In the genomic region with DNA sequence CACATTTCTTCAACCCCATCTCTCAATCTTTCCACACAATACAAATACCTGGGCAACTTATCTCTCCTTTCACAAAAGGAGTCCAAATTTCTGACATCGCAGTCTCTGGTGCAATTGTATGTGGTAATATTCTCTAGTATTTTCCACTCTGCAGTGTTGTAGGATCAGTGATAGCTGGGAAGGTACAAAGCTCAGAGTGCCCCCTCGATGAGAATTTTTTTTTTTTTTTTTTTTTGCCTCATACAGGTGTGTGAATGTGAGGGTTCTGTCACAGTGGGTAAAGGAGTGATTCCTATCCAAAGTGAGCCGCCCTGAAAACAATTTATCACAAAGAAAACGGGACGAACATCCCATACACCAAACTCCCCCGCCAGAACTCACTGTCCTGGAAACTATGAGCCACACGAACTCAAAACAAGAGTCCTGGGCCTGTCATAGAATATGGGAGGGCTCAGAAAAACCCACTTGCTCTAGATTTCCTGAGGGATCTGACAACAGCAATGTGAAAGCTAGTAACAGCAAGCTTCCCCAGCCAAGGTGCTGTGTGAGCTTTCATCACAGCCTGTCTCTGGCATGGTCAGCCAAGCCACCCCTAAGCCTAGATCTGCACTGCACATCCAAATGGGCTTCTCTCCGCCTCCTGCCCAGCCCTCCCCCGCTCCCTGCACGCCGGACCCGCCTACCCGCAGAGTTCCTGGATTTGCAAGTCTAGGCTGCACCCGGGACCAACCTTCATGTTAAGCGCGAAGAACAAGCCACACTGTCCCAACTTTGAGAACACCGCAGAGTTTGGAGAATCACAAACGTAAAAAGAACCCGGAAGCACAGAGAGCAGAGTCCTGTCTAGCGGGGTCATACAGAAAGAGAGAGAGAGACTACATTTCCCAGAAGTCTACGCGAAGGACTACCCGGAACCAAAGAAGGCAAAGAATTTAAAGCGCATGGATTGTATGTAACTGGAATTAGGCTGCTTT, we compare ENCODE assay signal across 8 mouse cellular contexts. TPM values are rescaled to one million over a fixed set of nuclear protein-coding genes. Genes with fewer than 3 reads are reported as not detected.
A peak's percentile ranks its signal among the peaks of the same experiment; 100 is the strongest.
DNase-seq lines count a peak whose midpoint lies in the region; ATAC-seq and TF ChIP-seq lines count a peak whose summit lies in the region.

A gene (minus strand): TSS at position 896 of the 974 bp plus-strand sequence.

- no peaks in the 10 kb centered on the region for H3K9me3 ChIP-seq in hindbrain, postnatal 0 days (ENCODE audit: low read length)

- peak within 1 kb of the TSS; percentile 64 for H3K4me2 ChIP-seq in hindbrain, postnatal 0 days (ENCODE audit: low read depth, low read length)

- H3K36me3 ChIP-seq in hindbrain, postnatal 0 days (ENCODE audit: insufficient read depth, low read length), result no peaks in the 10 kb centered on the region
- H3K36me3 ChIP-seq in macrophage (ENCODE audit: inconsistent target), result peaks cover 10% of the 10 kb centered on the region; the same call in 1 of the 2 replicates

- peak; percentile 82 for DNase-seq in adipocyte (ENCODE audit: low spot score)
- DNase-seq in gastrocnemius, adult 2 months, result peak; percentile 68
- DNase-seq in hindbrain, postnatal 0 days (ENCODE audit: low spot score), result peak; percentile 81
- peak; percentile 46 to 51 for DNase-seq in left cerebral cortex, adult 2 months (ENCODE audit: extremely low spot score in 1 of 2, low spot score in 2 of 2)
- peak; percentile 56 for DNase-seq in right cerebral cortex, adult 18-20 months
- peak; percentile 63 for DNase-seq in urinary bladder, postnatal 14 days (ENCODE audit: low spot score)

- TF ChIP-seq CTCF in cortical plate, adult 2 months (IDR thresholded peaks at IDR 0.05; ENCODE audit: extremely low read depth, insufficient read depth, low read length), result no peak
- TF ChIP-seq CTCF in gastrocnemius, adult 2 months (IDR thresholded peaks at IDR 0.05), result no peak
- no peak for TF ChIP-seq CTCF in hindbrain, postnatal 0 days (IDR thresholded peaks at IDR 0.05; ENCODE audit: low read depth)
- no peak for TF ChIP-seq CTCF in left cerebral cortex, adult 2 months (IDR thresholded peaks at IDR 0.05)

- intact Hi-C loops in gastrocnemius, adult 2 months (cut with DNase I), result loop anchor here (10.0 kb wide), 1 partner anchor 60 kb away; a partner anchor contains a TSS
- intact Hi-C loops in left cerebral cortex, adult 2 months (cut with DNase I), result loop anchor here (1.0 to 10.0 kb wide), 4 partner anchors 25 to 250 kb away; a partner anchor contains a TSS

- H3K9ac ChIP-seq in hindbrain, postnatal 0 days (replicated peaks; ENCODE audit: low read length), result peak within 1 kb of the TSS; percentile 56

- TF ChIP-seq POLR2A in cortical plate, adult 2 months (IDR thresholded peaks at IDR 0.05; ENCODE audit: extremely low read depth, insufficient read depth, low read length), result no peak

- peak within 1 kb of the TSS; percentile 73 for H3K4me3 ChIP-seq in cortical plate, adult 2 months (ENCODE audit: insufficient read depth, low read length)
- peak within 1 kb of the TSS; percentile 79 for H3K4me3 ChIP-seq in gastrocnemius, adult 2 months
- H3K4me3 ChIP-seq in hindbrain, postnatal 0 days (ENCODE audit: low read length), result peak within 1 kb of the TSS; percentile 75
- H3K4me3 ChIP-seq in left cerebral cortex, adult 2 months, result peak within 1 kb of the TSS; percentile 62
- H3K4me3 ChIP-seq in macrophage (ENCODE audit: inconsistent target), result peak within 1 kb of the TSS; percentile 74

- H3K4me1 ChIP-seq in cortical plate, adult 2 months (ENCODE audit: control insufficient read depth, insufficient read depth, low read length), result no peaks in the 10 kb centered on the region
- peaks cover 8% of the 10 kb centered on the region; the same call in 1 of the 2 replicates for H3K4me1 ChIP-seq in hindbrain, postnatal 0 days (ENCODE audit: insufficient read depth, low read length)

- no peak within 1 kb of the TSS; the same call in 1 of the 2 replicates for H3K27ac ChIP-seq in cortical plate, adult 2 months (ENCODE audit: insufficient read depth, low read length)
- H3K27ac ChIP-seq in gastrocnemius, adult 2 months, result peak within 1 kb of the TSS; percentile 81
- peak within 1 kb of the TSS; percentile 67; the same call in 1 of the 2 replicates for H3K27ac ChIP-seq in hindbrain, postnatal 0 days
- peak within 1 kb of the TSS; percentile 38 for H3K27ac ChIP-seq in left cerebral cortex, adult 2 months
- H3K27ac ChIP-seq in macrophage, result peak within 1 kb of the TSS; percentile 73

- no peaks in the 10 kb centered on the region for H3K27me3 ChIP-seq in hindbrain, postnatal 0 days (ENCODE audit: insufficient read depth, low read length)

- no peaks in the 10 kb centered on the region; the same call in 1 of the 2 replicates for H3K79me2 ChIP-seq in macrophage (ENCODE audit: inconsistent target)

- WGBS in hindbrain, postnatal 0 days, result 7% methylated on average over 24 of the region's 24 CpGs
- WGBS in macrophage (ENCODE audit: missing documents), result 6% methylated on average over 24 of the region's 24 CpGs

- ATAC-seq in hindbrain, postnatal 0 days, result peak; percentile 97

RNA-seq across cellular contexts. Expression of the gene that starts here (rescaled TPM):
- 3.6 and 3.7 TPM in 2 replicates for polyA plus RNA-seq in cortical plate, adult 2 months (2012; rRNA removed)
- 1 to 10 TPM; 1.6 TPM for total RNA-seq in gastrocnemius, adult 2 months (2021)
- total RNA-seq in hindbrain, postnatal 0 days (2014; rRNA removed), result 4.4 and 8.9 TPM in 2 replicates
- 2.9 and 4.6 TPM in 2 replicates for polyA plus RNA-seq in hindbrain, postnatal 0 days (2015; fragmentation: Nextera tagmentation; extraction: Ambion mirVana)
- 1 to 10 TPM; 5.8 to 6.5 TPM for total RNA-seq in left cerebral cortex, adult 2 months (2021)
- 1 to 10 TPM in 17 of 26 experiments, under 1 TPM in 7, not detected in 2; 0.36 to 8.1 (median 2.1) TPM for total RNA-seq in macrophage (2018; cell fraction: chromatin; rRNA removed)
- 1 to 10 TPM in 20 of 26 experiments, under 1 TPM in 6; 0.14 to 4.2 (median 2.5) TPM for total RNA-seq in macrophage (2018; cell fraction: cytosol; rRNA removed)
- 1 to 10 TPM in 19 of 26 experiments, under 1 TPM in 6, not detected in 1; 0.36 to 7.8 (median 1.8) TPM for total RNA-seq in macrophage (2018; cell fraction: nucleus; rRNA removed)
- polyA plus RNA-seq in macrophage (2018), result 2.2 to 4.9 TPM (median 4.3 TPM) in 3 replicates
